Mouse (Mus musculus) monocyte, adult 5-6 weeks (primary cell): ENCODE data around the gene Mamdc2. TPM values are rescaled to one million over a fixed set of nuclear protein-coding genes. Genes with fewer than 3 reads are reported as not detected.
A peak's percentile ranks its signal among the peaks of the same experiment; 100 is the strongest.
"Not testable (repeated sequence)": the region's sequence is repeated elsewhere in the genome, so short reads cannot be mapped to it uniquely, and the experiment has no call there.

ENCODE experiments used
- ATAC-seq: fragments of 153-309, 156-312 bp; replicated peaks from 2 replicates; pipeline ENCODE4 v1.8.0; 2017; ENCODE audit warnings: mild to moderate bottlenecking; ENCODE audit not compliant: low TSS enrichment, insufficient number of reproducible peaks, severe bottlenecking, poor library complexity, low FRiP score
- total RNA-seq: library from RNA; stranded (forward); fragments of 200-1000, 200-491, 200-594 nt; gene quantifications from 3 replicates; pipeline ENCODE4 v1.2.3, GENCODE M21; 2017

Mamdc2 gene
- total RNA-seq = 0.75 to 2.2 TPM in 2 of 3 replicates, not detected in the other

DNA sequence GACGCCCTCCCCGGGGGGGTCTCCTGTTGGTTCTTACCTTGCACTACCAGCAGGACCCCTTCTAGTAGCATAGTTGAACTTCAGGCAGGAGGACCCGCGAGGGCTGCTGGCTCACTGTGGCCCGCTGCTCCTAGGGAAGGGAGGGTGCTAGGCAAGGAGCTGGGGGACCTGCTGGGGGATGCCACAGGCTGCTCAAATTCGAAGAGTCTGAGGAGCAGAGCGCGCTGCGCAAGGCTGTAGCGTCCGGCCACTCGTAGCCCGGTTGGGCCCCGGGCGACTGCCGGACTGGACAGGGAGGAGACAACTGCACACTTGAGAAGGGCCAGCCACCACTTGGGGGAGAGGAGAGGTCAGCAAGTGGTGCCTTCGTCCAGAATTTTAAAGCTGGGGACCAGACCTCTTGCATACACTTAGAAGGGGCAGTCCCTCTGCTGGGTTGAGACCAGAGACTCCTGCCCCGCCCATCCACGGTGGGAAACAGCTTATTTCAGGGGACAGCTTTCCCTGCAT is at the start of gene Mamdc2:
Gene Mamdc2 (minus strand): TSS at position 455 of the 510 bp plus-strand sequence.
- no peak for ATAC-seq

GRCm38 (mm10) chr19:23498011-23498410 is 49.8 kb upstream of the Mamdc2 start:
- no peak for ATAC-seq

- ATAC-seq = no peak
Measured at GRCm38 (mm10) chr19:23497171-23497917, 49.1 kb upstream of the Mamdc2 start.

GRCm38 (mm10) chr19:23496536-23496935 is 48.3 kb upstream of the Mamdc2 start:
- no peak for ATAC-seq

- no peak for ATAC-seq
Measured at GRCm38 (mm10) chr19:23492663-23493062, 44.4 kb upstream of the Mamdc2 start.

DNA sequence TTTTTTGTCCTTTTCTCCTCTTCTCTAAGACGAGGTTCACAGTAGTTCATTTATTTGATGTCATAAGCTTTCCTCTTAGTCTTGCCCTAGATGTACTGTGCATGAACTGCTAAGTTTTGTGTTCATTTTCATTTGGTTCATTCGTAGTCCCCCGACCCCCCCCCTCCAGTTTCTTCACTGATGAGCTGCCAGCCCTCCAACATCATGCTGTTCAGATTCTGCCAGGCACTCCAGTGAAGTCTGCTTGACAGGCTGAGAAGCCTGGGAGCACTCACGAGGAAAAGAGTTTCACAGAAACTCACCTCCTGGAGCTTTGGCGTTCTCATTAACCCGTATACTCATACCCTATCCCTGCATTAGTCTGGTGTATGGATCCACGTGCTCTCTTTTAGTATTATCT is 42.5 kb upstream of the Mamdc2 start:
- not testable (repeated sequence) for ATAC-seq

DNA sequence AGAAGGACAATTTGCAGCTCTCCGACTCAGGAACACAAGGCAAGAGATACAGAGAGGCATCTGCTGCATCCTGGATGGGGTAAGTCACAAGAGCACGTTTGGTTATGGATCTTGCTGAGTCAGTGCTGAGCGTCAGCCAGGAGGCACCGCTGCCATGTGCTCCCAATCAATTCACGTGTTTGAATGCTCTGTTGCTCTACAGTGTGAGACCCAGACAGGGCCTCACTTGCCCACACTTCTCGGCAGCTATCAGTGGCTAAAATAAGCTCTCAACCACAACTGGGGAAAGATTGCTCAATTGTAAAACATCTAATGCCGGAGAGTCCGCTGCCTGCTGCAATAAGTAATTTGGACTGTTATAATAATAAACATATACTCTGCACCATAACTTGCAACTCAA is 41.5 kb upstream of the Mamdc2 start:
- peak; percentile 35; the same call in 1 of the 2 replicates for ATAC-seq

DNA sequence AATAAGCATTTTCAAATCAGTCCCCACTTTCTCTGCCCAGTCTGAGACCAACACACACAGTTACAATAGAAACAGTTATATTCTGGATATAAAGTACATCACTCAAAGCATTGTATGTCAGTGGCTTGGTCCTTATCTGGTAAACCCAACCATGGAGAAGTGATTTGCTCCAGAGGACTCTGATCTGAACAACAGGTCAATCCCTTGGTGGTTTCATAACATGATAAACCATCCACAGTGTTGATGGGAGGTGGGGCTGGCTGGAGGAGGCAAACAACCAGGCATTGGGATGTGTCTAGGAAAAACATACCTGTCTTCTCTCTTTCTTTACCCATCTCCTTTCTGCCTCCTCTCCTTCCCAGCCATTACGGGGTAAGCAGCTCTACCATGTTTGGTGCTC is 39.2 kb upstream of the Mamdc2 start:
- ATAC-seq = no peak

DNA sequence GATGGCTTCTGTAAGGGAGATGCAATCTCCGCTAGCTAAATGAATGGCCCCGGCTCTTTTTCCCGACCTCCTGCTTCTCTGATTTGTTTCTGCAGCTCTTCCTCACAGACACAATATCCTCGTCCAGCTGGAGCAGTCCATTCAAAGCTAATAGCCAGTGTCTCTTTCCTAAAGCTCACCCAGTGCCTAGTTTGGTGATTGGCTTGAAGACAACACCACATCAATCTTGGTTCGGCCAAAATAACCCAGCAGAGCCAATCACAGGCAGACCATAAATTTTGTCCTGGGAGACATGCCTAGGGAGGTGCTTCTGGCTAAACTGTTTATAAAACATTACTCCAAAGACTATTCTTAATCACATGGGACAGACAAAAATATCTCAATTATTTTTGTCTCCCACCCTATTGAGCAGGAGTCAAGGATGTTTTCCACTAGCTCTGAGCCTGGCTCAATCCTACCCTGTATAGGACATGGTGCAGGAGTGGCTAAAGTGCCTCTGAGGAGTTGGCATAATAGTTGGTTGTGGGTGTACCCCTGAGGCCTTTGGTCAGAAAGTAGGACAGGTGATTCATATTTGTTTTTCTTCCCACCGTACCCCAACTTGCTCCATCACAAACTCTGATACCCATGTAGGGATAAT is 38.5 kb upstream of the Mamdc2 start:
- ATAC-seq = no peak

DNA sequence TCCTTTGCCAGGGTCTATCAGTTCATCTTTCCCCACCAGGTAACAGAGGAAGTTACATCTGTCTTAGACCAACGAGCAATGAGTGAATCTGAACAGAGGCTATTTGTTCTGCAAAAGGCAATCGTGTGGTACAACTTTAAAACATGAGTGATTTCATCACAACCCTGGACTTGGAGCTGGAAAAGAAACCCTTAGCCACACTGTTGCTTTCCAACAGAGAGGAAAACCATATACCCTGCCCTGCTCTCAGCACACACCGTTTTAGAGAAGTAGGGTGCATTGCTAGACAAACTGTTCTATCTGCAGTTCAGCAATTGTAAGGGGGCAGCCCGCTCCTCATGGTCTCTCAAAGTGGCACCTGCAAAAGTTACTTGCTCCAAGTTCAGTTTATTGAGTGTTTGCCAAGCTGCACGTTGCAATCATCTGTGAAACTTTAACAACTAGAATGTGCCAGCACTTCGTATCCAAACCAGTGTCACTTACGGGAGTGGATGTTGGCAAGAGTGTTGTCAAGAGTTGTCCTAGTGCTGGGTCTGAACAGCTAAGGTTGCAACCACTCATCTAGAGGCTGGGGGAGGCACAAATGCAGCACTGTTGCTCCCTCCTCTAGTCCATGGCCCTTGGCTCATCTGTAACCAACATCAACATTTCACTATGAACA is 37.8 kb upstream of the Mamdc2 start:
- no peak for ATAC-seq

DNA sequence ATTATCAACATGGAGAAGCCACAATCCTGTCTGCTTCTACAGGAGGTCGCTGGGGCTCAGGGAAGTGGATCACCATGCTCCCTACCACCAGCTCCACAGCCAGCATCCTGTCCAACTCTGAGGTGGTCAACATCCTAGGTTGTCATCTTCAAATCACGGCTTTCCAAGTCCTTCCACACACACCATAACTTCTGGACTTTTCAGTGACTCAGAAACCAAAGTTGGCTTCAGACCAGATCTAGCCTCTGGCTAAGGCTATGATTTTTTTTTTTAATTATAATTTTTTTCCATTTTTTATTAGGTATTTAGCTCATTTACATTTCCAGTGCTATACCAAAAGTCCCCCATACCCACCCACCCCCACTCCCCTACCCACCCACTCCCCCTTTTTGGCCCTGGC is 34.3 kb upstream of the Mamdc2 start:
- not testable (repeated sequence) for ATAC-seq

- no peak for ATAC-seq
Measured at GRCm38 (mm10) chr19:23479597-23479967, 31.3 kb upstream of the Mamdc2 start.

- ATAC-seq = no peak
Measured at GRCm38 (mm10) chr19:23478895-23479596, 30.8 kb upstream of the Mamdc2 start.

DNA sequence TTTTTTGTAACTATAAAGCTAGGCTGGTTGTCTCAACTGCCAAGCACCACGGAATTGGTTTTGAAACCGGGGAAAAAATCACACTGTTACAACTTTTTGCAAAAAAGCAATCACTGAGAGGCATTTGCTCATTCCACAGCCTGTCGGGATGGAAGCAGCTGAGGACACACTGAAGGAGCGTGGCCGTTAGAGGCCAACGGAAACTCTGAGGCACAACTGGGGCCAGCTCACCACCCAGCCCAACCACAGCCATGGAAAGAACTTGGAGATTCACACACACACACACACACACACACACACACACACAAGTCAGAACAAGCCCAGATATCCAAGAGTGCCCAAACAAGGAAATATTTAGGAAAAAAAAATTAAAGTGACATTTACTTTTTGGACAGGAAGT is 29.6 kb upstream of the Mamdc2 start:
- no peak for ATAC-seq

DNA sequence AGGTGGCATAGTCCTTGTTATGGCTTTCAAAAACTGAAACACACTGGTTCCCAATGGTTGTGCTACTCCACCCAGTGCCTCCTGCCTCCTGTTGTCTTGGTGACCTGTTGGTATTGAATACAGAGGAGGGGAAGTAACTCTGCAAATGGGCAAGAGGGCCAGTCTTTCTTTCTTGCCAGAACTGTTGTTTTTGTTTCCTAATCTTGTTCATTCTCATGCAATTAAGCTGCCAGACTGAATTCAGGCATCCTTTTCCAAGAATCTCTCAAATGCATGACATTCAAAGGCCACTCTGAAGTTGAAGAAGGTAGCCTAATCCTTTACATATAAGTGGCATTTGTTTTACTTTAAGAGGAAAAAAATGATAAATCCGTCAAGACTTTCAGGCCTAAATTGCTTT is 19.6 kb upstream of the Mamdc2 start:
- peak; percentile 59; the same call in 1 of the 2 replicates for ATAC-seq

- peak; percentile 92 for ATAC-seq
Measured at GRCm38 (mm10) chr19:23467011-23467410, 18.8 kb upstream of the Mamdc2 start.

- ATAC-seq = no peak
Measured at GRCm38 (mm10) chr19:23457492-23457891, 9.2 kb upstream of the Mamdc2 start.

- peak; percentile 50; the same call in 1 of the 2 replicates for ATAC-seq
Measured at GRCm38 (mm10) chr19:23451361-23451760, 3.1 kb upstream of the Mamdc2 start.
